Mouse (Mus musculus) lung, postnatal 0 days (tissue): Measurements from ENCODE around the gene Pim1. TPM values are rescaled to one million over a fixed set of nuclear protein-coding genes. Genes with fewer than 3 reads are reported as not detected.

Source experiments
- ATAC-seq: fragments of 200-750 bp; cut with Nextera tagmentation; 2 replicates; pipeline ENCODE4 v1.8.0; 2017; ENCODE audit warnings: moderate library complexity
- DNase-seq: peaks from one replicate; pipeline ENCODE4 v3.0.0-alpha.2; 2016; ENCODE audit warnings: low spot score
- H3K27ac ChIP-seq: fragments of 300-500 bp; sonication (generic); 2 replicates; pipeline ENCODE4 v1.5.1; 2014; ENCODE audit warnings: antibody characterized with exemption, mild to moderate bottlenecking, low read length, mixed read lengths
- H3K27me3 ChIP-seq: fragments of 300-500 bp; sonication (generic); replicated peaks from 2 replicates; pipeline ENCODE4 v1.6.1; 2014; ENCODE audit warnings: low read length, mixed read lengths; ENCODE audit not compliant: insufficient read depth
- H3K36me3 ChIP-seq: fragments of 300-500 bp; sonication (generic); 2 replicates; pipeline ENCODE4 v1.6.1; 2014; ENCODE audit warnings: low read length, mixed read lengths; ENCODE audit not compliant: insufficient read depth
- H3K4me1 ChIP-seq: fragments of 300-500 bp; sonication (generic); 2 replicates; pipeline ENCODE4 v1.6.1; 2014; ENCODE audit warnings: antibody characterized with exemption, low read depth, low read length, mixed read lengths; ENCODE audit not compliant: insufficient read depth
- H3K4me2 ChIP-seq: fragments of 300-500 bp; sonication (generic); replicated peaks from 2 replicates; pipeline ENCODE4 v1.6.1; 2014; ENCODE audit warnings: low read depth, mild to moderate bottlenecking, low read length, moderate library complexity, mixed read lengths
- H3K4me3 ChIP-seq: fragments of 300-500 bp; sonication (generic); 2 replicates; pipeline ENCODE4 v1.5.1; 2014; ENCODE audit warnings: low read depth, low read length
- H3K9ac ChIP-seq: fragments of 300-500 bp; sonication (generic); replicated peaks from 2 replicates; pipeline ENCODE4 v1.6.1; 2014; ENCODE audit warnings: low read depth, mild to moderate bottlenecking
- H3K9me3 ChIP-seq: fragments of 300-500 bp; sonication (generic); 2 replicates; pipeline ENCODE4 v1.6.1; 2016; ENCODE audit warnings: low read length, mixed read lengths
- CTCF ChIP-seq: IDR thresholded peaks from 2 replicates; pipeline ENCODE4 v1.5.1; 2016; ENCODE audit warnings: antibody characterized with exemption, mild to moderate bottlenecking
- EP300 ChIP-seq: IDR thresholded peaks from 2 replicates; pipeline ENCODE4 v1.6.1; 2016; ENCODE audit warnings: antibody characterized with exemption, mild to moderate bottlenecking, control low read depth
- WGBS: fragments of 180-500 bp; shearing (Covaris S2); extraction: QIAGEN DNeasy Blood & Tissue Kit; methylation state at CpG from one replicate; pipeline ENCODE4 v1.1.7; 2014; 5-methylcytosine and 5-hydroxymethylcytosine counted together
- polyA plus RNA-seq: library from polyadenylated mRNA; unstranded; fragments of >200 nt; fragmentation: Nextera tagmentation; extraction: Ambion mirVana; gene quantifications from 2 replicates; pipeline ENCODE4 v1.2.1, GENCODE M21; 2015

The Pim1 gene
- polyA plus RNA-seq, 1 experiment from 2014 or later: 30.0 TPM

GRCm38 (mm10) chr17:29525613-29526012, 35.1 kb downstream of the Pim1 start:
- DNase-seq (no peak), ATAC-seq (no peak)
- Histone ChIP-seq H3K27ac (no peak overlapping the region), H3K9ac (no peak overlapping the region), H3K4me1 (no peaks in the 10 kb centered on the region), H3K9me3 (no peaks in the 10 kb centered on the region), H3K36me3 (no peaks in the 10 kb centered on the region), H3K4me3 (no peak overlapping the region), H3K4me2 (no peak overlapping the region), H3K27me3 (no peaks in the 10 kb centered on the region)
- no peak for TF ChIP-seq CTCF
- TF ChIP-seq EP300: no peak
- 80% methylated on average over 2 of the region's 2 CpGs for WGBS

- H3K36me3 ChIP-seq: no peaks in the 10 kb centered on the region
- DNase-seq: peak; percentile 32
- ATAC-seq: no peak
- no peaks in the 10 kb centered on the region for H3K27me3 ChIP-seq
- H3K4me3 ChIP-seq: no peak overlapping the region
- no peak overlapping the region for H3K4me2 ChIP-seq
- H3K27ac ChIP-seq: no peak overlapping the region
- no peaks in the 10 kb centered on the region for H3K9me3 ChIP-seq
- TF ChIP-seq CTCF (peak; percentile 72), EP300 (no peak)
- 67% methylated on average over 8 of the region's 8 CpGs for WGBS
- H3K9ac ChIP-seq: no peak overlapping the region
- H3K4me1 ChIP-seq: no peaks in the 10 kb centered on the region
Measured at GRCm38 (mm10) chr17:29528568-29529187, 38.1 kb downstream of the Pim1 start.

- Histone ChIP-seq H3K27ac (no peak overlapping the region), H3K27me3 (no peaks in the 10 kb centered on the region), H3K36me3 (no peaks in the 10 kb centered on the region), H3K4me3 (no peak overlapping the region), H3K4me2 (no peak overlapping the region), H3K4me1 (no peaks in the 10 kb centered on the region), H3K9me3 (no peaks in the 10 kb centered on the region), H3K9ac (no peak overlapping the region)
- no peak for TF ChIP-seq EP300
- TF ChIP-seq CTCF: no peak
- no peak for DNase-seq
- ATAC-seq: no peak
- WGBS: 75% methylated on average over 6 of the region's 6 CpGs
Measured at GRCm38 (mm10) chr17:29530508-29530907, 40.0 kb downstream of the Pim1 start.

GRCm38 (mm10) chr17:29531278-29531677, 40.7 kb downstream of the Pim1 start:
- H3K9ac ChIP-seq: no peak overlapping the region
- no peaks in the 10 kb centered on the region for H3K36me3 ChIP-seq

GRCm38 (mm10) chr17:29531757-29532384, 41.3 kb downstream of the Pim1 start:
- no peak for ATAC-seq

More at GRCm38 (mm10) chr17:29531278-29531677, 40.7 kb downstream of the Pim1 start:
- Histone ChIP-seq H3K9me3 (no peaks in the 10 kb centered on the region), H3K27ac (no peak overlapping the region), H3K27me3 (no peaks in the 10 kb centered on the region), H3K4me1 (no peaks in the 10 kb centered on the region), H3K4me3 (no peak overlapping the region), H3K4me2 (no peak overlapping the region)
- DNase-seq (no peak), ATAC-seq (no peak)
- TF ChIP-seq EP300 (no peak), CTCF (0 out of 2 replicates have a peak, but pooled peaks have one; percentile 17)
- 76% methylated on average over 9 of the region's 9 CpGs for WGBS

GRCm38 (mm10) chr17:29533866-29534265, 43.3 kb downstream of the Pim1 start:
- TF ChIP-seq CTCF (no peak), EP300 (no peak)
- no peak for ATAC-seq
- no peak overlapping the region for H3K27ac ChIP-seq
- no peak for DNase-seq
- no peaks in the 10 kb centered on the region for H3K27me3 ChIP-seq
- H3K4me1 ChIP-seq: no peaks in the 10 kb centered on the region
- no peaks in the 10 kb centered on the region for H3K36me3 ChIP-seq
- H3K4me2 ChIP-seq: no peak overlapping the region
- H3K9me3 ChIP-seq: no peaks in the 10 kb centered on the region
- WGBS: 86% methylated on average over 11 of the region's 11 CpGs
- no peak overlapping the region for H3K4me3 ChIP-seq
- no peak overlapping the region for H3K9ac ChIP-seq

More at GRCm38 (mm10) chr17:29531757-29532384, 41.3 kb downstream of the Pim1 start:
- Histone ChIP-seq H3K36me3 (no peaks in the 10 kb centered on the region), H3K9ac (no peak overlapping the region), H3K27ac (no peak overlapping the region), H3K4me1 (no peaks in the 10 kb centered on the region), H3K4me2 (no peak overlapping the region), H3K4me3 (no peak overlapping the region), H3K27me3 (no peaks in the 10 kb centered on the region), H3K9me3 (no peaks in the 10 kb centered on the region)
- peak; percentile 18 for DNase-seq
- TF ChIP-seq EP300 (no peak), CTCF (no peak)
- WGBS: 40% methylated on average over 10 of the region's 10 CpGs
